Mouse (Mus musculus): ENCODE data around the gene Espl1.
A peak's percentile ranks its signal among the peaks of the same experiment; 100 is the strongest.

The Espl1 gene

GRCm38 (mm10) chr15:102295633-102296367 is at the start of gene Espl1:
Espl1 (plus strand) TSS chr15:102296266.
- DNase-seq (ENCODE audit: extremely low spot score): peak; percentile 96

- peak; percentile 92 for DNase-seq (ENCODE audit: extremely low spot score)
Measured at GRCm38 (mm10) chr15:102246866-102247251, 49.2 kb upstream of the Espl1 start.

DNA sequence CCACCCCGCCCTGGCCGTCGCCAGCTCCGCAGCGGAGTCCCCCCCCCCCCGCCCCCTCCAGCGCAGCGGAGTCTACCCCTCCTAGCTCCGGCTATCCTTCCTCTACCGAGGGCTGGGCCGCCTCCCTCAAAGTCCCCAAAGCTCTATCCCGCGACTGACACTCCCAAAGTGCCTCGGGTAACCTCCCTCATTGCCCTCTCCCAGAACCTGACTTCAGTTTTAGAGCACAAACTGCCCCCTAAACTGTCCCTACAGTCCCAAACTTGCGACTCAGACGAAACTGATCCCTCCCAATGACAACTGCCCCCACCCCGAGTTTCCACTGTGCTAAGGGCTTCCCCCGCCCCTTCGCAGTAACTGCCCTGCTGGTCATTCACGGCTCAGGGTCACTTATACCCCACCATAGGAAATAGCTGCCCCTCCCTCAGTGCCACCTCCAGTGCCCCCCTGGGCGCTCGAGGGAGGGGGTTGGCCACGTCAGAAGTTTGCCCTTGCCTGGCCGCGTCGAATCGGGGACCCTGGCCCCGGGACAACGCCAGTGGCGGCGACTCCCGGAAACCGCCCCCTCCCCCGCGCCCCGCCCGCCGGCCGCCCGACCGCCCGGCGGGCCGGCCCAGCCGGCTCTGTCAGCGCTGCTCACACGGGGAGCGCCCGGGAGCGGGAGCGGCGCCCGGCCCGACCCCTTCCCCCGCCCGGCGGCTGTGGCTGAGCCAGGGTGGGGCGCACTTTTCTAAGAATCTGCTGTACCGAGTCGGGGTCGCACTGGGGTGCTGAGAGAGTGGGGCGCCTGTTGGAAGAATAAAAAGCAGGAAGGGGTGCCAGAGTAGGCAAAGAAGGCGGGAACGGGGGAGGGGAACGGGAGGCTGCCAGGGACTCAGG is 48.6 kb upstream of the Espl1 start:
- DNase-seq (ENCODE audit: extremely low spot score): peak; percentile 83

GRCm38 (mm10) chr15:102248131-102248811 is 47.8 kb upstream of the Espl1 start:
- DNase-seq (ENCODE audit: extremely low spot score): peak; percentile 64

GRCm38 (mm10) chr15:102248812-102249191 is 47.3 kb upstream of the Espl1 start:
- peak; percentile 64 for DNase-seq (ENCODE audit: extremely low spot score)

DNA sequence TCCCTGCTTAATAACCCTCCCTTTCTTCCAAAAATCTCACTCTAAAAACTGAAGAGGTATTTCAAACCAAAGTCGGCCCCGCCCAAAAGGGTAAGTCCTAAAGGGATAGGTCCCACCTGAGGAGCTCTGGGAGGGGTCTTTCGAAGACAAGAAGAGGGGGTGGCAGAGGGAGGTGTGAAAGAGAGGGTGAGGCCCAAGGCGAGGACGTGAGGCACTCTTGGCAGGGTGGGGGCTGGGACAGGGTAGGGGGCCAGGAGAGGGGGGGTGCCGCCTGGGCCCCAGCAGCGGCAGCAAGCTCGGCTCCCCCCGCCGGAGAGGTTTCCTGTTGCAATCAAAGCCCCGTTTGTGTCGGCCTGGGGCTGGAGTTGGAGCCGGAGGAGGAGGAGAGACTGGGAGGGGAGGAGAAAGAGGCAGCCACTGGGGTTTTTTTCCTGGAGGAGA is 46.8 kb upstream of the Espl1 start:
- DNase-seq (ENCODE audit: extremely low spot score): peak; percentile 65

DNA sequence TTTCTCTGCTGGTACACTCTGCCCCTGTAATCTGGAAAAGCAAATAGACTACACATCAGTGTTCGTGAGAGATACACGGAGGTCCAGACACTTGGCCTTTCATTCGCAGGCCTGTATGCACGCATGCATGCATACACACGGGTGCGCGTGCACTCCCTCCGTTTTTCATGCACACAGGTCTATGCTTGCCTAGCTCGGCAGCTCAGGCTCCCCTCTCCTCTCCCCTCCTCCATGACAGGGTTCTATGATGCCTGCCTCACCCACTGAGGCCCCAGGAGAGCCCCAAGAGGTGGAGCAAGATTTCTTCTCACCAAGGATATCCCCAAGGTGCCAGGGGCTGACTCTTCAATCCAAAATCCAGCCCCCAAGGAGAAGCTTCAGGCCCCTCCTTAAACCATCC is 46.1 kb upstream of the Espl1 start:
- no peak for DNase-seq (ENCODE audit: extremely low spot score)

DNA sequence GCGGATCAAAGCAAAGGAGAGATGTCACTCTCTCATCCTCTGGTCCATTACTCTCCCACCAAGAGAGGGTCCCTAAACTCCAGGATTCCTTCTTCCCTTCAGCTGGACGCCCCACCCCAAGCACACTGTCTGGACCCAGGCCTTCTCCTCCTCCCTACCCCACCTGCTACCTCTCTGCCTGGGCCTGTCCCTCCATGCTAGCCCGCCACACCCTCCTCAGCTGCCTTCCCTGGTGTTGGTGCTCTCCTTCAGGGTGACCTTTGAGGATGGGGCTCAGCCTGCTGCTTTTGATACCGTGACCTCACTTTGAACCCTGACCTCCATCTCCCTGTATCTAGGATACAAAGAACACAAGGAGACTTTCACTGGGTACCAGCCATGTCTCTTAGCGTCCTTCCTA is 45.5 kb upstream of the Espl1 start:
- DNase-seq (ENCODE audit: extremely low spot score): no peak

DNA sequence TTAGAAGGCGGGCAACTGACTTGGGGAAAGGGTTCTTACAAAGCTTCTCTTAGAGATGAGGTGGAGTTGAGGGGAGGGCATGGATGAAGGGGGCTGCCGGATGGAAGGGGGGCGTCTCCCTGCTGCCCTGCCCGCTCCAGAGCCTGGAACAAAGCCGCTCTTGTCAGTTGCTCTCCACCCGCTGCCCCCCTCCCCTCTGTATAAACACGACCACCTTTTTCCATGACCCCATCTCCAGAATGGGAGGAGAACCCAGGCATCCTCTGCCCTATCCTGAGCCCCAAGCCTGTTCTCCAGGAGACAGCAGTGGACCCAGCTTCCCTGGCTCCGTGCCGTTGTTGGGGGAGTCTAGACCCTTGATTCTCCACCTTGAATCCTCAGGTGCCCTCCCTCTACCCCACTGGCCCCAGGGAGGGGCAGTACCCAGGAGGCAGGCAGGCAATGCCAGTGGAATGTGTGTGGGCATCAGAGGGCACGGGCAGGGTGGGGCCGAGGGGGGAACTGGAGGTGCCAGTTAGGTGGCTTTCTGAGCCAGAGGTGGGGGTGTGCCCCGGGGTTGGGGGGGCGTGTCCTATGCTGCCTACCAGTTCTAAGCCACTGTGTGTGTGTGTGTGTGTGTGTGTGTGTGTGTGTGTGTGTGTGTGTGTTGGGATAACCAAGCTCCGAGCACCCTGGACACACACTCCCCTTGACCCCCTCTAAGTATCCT is 40.4 kb upstream of the Espl1 start:
- no peak for DNase-seq (ENCODE audit: extremely low spot score)

DNA sequence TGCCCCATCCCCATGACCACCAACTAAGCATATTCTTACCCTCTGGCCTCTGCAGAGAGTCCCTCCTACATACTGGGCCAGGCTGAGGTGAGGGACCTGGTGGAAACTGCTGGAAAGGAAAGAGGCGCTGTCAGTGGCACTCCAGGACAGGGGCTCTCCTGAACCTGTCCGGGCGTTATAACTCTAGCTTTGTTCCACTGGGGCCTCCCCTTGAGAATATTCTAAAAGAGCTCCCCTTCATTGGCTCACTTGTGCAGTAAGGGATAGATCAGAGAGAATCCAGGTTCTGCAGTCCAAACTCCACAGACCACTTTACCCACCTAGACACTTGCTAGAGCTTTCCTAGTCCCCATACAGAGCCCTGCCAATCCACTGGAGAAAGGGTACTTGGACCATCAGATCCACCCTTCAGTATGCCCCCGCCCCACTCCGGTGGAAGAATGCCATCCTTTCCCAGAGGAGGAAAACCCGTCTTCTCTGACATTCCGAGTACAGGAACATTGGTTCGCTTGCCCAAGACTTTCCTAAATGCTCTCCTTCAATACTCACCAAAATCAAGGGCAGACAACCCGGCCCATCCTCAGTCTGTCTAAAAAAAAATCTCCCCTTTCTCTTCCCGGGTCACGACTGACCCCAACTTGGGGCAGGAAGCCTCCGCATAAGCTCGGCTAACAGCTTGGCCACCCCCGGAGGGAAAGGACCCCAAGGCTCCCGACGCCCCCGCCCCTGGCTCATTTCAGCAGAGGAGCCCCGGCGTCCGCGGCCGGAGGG is 39.5 kb upstream of the Espl1 start:
- no peak for DNase-seq (ENCODE audit: extremely low spot score)

- DNase-seq (ENCODE audit: extremely low spot score): no peak
Measured at GRCm38 (mm10) chr15:102257202-102258075, 38.6 kb upstream of the Espl1 start, which contains the start of gene Rarg. Rarg (minus strand) TSS chr15:102257517.

DNA sequence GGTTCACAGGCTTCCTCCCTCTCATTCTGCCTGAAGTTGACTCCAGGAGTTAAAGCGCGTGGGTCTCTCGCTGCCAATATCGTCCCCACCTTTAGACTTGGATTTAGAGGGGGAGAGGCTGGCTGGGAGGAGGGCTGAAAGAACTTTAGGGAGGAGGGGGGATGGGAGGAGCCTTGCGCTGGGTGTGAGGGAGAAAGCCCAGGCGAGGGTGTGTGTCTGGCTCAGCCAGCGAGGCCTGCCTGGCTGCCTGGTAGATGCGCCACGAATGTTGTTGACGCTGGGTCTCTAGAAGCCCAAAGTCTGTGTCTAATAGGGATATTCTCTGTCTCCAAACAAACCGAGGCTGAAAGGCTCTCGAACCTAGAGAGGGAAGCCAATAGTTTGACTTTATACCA is 38.0 kb upstream of the Espl1 start:
- DNase-seq (ENCODE audit: extremely low spot score): peak; percentile 56

DNA sequence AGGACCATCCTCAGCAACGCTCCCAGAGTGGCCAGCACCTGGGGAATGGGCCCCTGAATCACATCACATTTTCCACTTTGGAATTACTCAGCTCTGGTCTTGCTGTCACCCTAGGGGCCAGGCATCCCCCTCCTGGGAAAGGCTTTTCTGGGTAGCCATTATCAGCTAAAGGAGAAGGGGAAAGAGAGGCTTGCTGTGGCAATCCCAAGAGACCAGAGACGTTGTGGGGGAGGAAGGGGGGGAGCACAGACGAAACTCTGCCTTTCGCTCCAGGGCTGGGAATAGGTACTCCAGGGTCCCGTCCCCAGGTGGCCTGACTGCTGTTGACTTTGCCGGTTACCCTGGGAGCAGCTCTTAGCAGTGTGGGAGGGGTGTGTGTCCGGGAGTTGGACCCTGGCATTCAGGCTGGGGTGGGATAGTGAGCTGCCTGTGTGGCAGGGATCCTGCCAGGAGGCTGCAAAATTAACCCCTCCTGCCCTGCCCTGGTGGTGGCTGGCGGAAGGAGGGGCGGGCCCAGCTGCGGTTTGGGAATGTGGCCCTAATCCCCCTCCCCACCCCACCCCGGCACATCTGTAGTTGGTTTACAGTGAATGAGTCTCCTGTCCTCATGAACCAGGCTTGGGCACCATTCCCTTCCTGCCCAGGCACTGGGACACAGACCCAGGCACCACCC is 37.3 kb upstream of the Espl1 start:
- no peak for DNase-seq (ENCODE audit: extremely low spot score)

DNA sequence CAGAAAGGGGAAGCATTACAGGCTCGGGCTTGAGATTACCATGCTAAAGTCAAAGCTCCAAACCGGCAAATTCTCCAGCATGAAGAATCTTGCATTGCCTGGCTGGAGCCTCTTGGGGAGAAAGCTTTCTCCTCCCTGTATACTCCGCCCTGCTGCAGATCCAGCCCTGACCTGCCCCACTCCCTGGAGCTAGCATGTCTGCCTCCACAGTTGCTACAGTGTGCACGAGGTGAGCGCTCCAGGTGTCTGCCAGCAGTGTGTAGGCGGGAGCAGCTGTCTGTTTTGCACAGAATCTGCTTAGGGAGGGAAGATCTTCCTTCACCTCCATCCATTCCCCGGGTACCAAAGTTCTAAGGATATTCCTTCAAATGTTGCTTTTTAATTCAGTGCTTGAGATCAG is 33.5 kb upstream of the Espl1 start:
- DNase-seq (ENCODE audit: extremely low spot score): no peak

- no peak for DNase-seq (ENCODE audit: extremely low spot score)
Measured at GRCm38 (mm10) chr15:102263037-102263436, 33.0 kb upstream of the Espl1 start.

DNA sequence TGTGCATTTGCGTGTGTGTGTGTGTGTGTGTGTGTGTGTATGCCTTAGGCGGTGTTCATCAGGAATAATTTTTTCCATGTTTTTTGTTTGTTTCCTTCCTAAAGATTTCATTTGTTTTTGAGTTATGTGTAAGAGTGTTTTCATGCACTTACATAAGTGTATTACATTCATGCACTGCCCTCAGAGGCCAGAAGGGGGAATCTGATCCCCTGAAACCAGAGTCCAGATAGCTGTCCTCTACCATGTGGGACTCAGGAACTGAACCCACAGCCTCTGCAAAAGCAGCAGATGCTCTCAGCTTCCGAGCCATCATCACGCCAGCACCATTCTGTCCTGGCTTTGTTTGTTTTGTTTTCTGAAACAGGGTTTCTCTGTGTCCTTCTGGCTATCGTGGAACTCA is 30.5 kb upstream of the Espl1 start:
- no peak for DNase-seq (ENCODE audit: extremely low spot score)

DNA sequence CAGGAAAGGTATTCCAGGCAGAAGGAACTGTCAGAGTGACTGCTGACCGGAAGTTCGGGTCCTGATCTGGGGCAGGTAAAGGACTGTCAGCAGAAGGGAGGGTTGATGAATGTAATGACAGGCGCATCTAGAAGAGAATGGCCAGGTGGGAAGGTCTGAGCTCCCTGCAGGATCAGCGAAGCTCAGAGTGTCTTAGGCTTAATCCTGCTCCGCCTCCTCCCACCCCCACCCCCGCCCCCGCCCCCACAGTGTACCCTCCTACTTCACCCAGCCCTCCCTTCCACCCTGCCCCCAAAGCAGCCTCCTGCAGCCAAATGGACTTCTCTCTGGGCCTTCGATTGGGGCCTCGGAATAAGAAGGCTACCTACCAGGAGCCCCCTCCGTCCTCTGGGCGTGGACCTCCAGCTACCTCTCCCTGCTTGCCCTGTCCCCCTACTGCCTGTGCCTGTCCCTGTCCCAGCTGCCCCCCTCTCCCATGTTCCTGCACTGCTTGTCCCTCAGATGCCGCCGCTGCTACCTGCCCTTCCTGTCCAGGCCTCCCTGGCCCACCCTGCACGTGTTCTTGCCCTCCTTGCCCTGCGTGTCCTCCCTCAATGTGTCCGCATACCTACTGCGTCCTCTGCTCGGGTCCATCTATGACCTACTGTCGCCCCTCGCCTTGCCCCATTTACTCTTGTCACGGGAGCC is 25.6 kb upstream of the Espl1 start, which contains the start of gene Gm9918:
Gene Gm9918 (plus strand): TSS at position 290 of the 687 bp plus-strand sequence.
- DNase-seq (ENCODE audit: extremely low spot score): peak; percentile 36

DNA sequence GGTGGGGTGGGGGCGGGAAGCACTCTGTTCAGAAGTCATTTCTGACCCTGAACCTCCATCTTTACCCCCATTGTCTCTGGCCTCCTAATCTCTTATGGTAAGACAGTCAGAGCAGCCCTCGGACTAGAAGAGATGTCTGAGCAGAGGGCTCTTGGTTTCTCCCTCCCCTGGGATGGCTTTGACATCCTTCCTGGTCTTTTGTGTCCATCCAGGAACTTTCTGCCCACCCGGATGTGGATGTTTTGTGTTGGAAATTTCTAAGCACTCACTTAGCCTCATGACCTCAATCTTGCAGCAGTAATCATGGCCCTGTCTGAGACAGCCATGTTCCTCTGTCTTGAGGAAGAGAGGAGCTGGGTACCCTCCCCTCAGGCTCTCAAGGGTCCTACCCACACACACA is 24.6 kb upstream of the Espl1 start:
- DNase-seq (ENCODE audit: extremely low spot score): no peak

Measured in embryo, embryonic 9.5 days (tissue).